Mouse (Mus musculus) CH12.LX (cell line): Measurements from ENCODE around the gene Btg1.

Experiments
- CTCF ChIP-seq, 2 experiments: IDR thresholded peaks in 1 of 2; conservative IDR thresholded peaks in 1 of 2; 2 replicates each; pipeline ENCODE4 v1.5.1; 2011 to 2012; ENCODE audit warnings: low read depth in 2 of 2, low read length in 2 of 2, improper control_type of control experiment in 1 of 2, inconsistent platforms in 1 of 2, mild to moderate bottlenecking in 1 of 2, moderate library complexity in 1 of 2
- E2F4 ChIP-seq: IDR thresholded peaks from 2 replicates; pipeline ENCODE4 v1.6.1; 2011; ENCODE audit warnings: low read depth, low read length, improper control_type of control experiment; ENCODE audit not compliant: insufficient replicate concordance
- ELF1 ChIP-seq: IDR thresholded peaks from 2 replicates; pipeline ENCODE4 v1.6.1; 2014; ENCODE audit warnings: low read depth, mild to moderate bottlenecking, inconsistent platforms, low read length, improper control_type of control experiment
- GABPA ChIP-seq: IDR thresholded peaks from 2 replicates; pipeline ENCODE4 v1.6.1; 2012; ENCODE audit warnings: low read depth, low read length, improper control_type of control experiment, inconsistent platforms; ENCODE audit not compliant: insufficient replicate concordance
- JUND ChIP-seq: conservative IDR thresholded peaks from 2 replicates; pipeline ENCODE4 v1.6.1; 2011; ENCODE audit warnings: low read depth, low read length, improper control_type of control experiment
- KAT2A ChIP-seq: IDR thresholded peaks from 2 replicates; pipeline ENCODE4 v1.6.1; 2012; ENCODE audit warnings: low read length, improper control_type of control experiment, inconsistent platforms; ENCODE audit not compliant: insufficient replicate concordance
- MAFK ChIP-seq: IDR thresholded peaks from 2 replicates; pipeline ENCODE4 v1.6.1; 2011; ENCODE audit warnings: low read length, improper control_type of control experiment; ENCODE audit not compliant: insufficient replicate concordance
- MXI1 ChIP-seq: IDR thresholded peaks from 2 replicates; pipeline ENCODE4 v1.6.1; 2011; ENCODE audit warnings: mild to moderate bottlenecking, low read depth, low read length, improper control_type of control experiment
- MYC ChIP-seq: IDR thresholded peaks from 2 replicates; pipeline ENCODE4 v1.6.1; 2011; ENCODE audit warnings: low read depth, mild to moderate bottlenecking, improper control_type of control experiment, low read length
- NELFE ChIP-seq: IDR thresholded peaks from 2 replicates; pipeline ENCODE4 v1.6.1; 2011; ENCODE audit warnings: low read depth, low read length, improper control_type of control experiment
- POLR2A ChIP-seq: IDR thresholded peaks from 2 replicates; pipeline ENCODE4 v1.6.1; 2011; ENCODE audit warnings: low read depth, mild to moderate bottlenecking, improper control_type of control experiment, low read length
- ZC3H11A ChIP-seq: IDR thresholded peaks from 2 replicates; pipeline ENCODE4 v1.6.1; 2012; ENCODE audit warnings: low read depth, mild to moderate bottlenecking, inconsistent platforms, low read length, improper control_type of control experiment
- ZNF384 ChIP-seq: IDR thresholded peaks from 2 replicates; pipeline ENCODE4 v1.6.1; 2012; ENCODE audit warnings: low read depth, low read length, improper control_type of control experiment, inconsistent platforms

DNA sequence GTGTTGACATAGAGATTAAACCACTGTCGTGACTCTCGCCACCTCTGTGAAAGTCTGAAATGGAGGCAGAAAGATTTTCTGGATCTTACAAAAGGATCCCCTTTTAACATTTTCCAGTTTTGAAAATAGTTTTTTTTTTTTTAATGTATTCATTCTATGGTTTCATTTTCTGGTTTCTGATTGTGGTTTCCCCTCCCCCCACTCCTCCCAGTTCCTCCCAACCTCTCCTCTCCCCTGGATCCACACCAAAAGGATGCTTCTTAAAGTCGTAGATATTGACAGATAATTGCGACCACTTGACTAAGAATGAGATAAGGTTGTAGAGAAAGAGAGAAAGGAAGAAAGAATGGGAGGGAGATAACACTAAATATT, 16.3 kb downstream of the Btg1 start:
- TF ChIP-seq MYC (no peak), POLR2A (no peak), CTCF (conservative IDR thresholded peaks at IDR 0.05 in 1 of 2, IDR thresholded peaks at IDR 0.05 in 1 of 2; ENCODE audit: low read depth in 2 of 2, low read length in 2 of 2) (no peak), ELF1 (no peak), JUND (no peak), ZC3H11A (no peak), KAT2A (no peak), MAFK (no peak), MXI1 (no peak), GABPA (no peak), E2F4 (no peak), NELFE (no peak), ZNF384 (peak; percentile 79)
